Mouse (Mus musculus) heart, embryonic 12.5 days (tissue): ENCODE measurements around the gene Dgki. TPM values are rescaled to one million over a fixed set of nuclear protein-coding genes. Genes with fewer than 3 reads are reported as not detected.
"Not testable (repeated sequence)": the region's sequence is repeated elsewhere in the genome, so short reads cannot be mapped to it uniquely, and the experiment has no call there.

Source experiments
- ATAC-seq: fragments of 200-750 bp; cut with Nextera tagmentation; 2 replicates; pipeline ENCODE4 v1.8.0; 2017; ENCODE audit warnings: moderate TSS enrichment, moderate library complexity; ENCODE audit not compliant: insufficient number of reproducible peaks, low FRiP score
- H3K27ac ChIP-seq: fragments of 300-500 bp; sonication (generic); 2 replicates; pipeline ENCODE4 v1.5.1; 2016; ENCODE audit warnings: mild to moderate bottlenecking, moderate library complexity; ENCODE audit not compliant: poor library complexity, severe bottlenecking
- H3K27me3 ChIP-seq: fragments of 300-500 bp; sonication (generic); replicated peaks from 2 replicates; pipeline ENCODE4 v1.6.1; 2016; ENCODE audit warnings: mild to moderate bottlenecking, moderate library complexity
- H3K36me3 ChIP-seq: fragments of 300-500 bp; sonication (generic); 2 replicates; pipeline ENCODE4 v1.6.1; 2016; ENCODE audit warnings: mild to moderate bottlenecking, moderate library complexity
- H3K4me1 ChIP-seq: fragments of 300-500 bp; sonication (generic); replicated peaks from 2 replicates; pipeline ENCODE4 v1.6.1; 2016; ENCODE audit warnings: mild to moderate bottlenecking
- H3K4me2 ChIP-seq: fragments of 300-500 bp; sonication (generic); 2 replicates; pipeline ENCODE4 v1.6.1; 2016; ENCODE audit warnings: mild to moderate bottlenecking, moderate library complexity
- H3K4me3 ChIP-seq: fragments of 300-500 bp; sonication (generic); 2 replicates; pipeline ENCODE4 v1.5.1; 2016; ENCODE audit warnings: mild to moderate bottlenecking
- H3K9ac ChIP-seq: fragments of 300-500 bp; sonication (generic); 2 replicates; pipeline ENCODE4 v1.6.1; 2016; ENCODE audit warnings: mild to moderate bottlenecking, moderate library complexity
- H3K9me3 ChIP-seq: fragments of 300-500 bp; sonication (generic); replicated peaks from 2 replicates; pipeline ENCODE4 v1.6.1; 2016; ENCODE audit warnings: mild to moderate bottlenecking, moderate library complexity
- WGBS: fragments of 180-500 bp; shearing (Covaris S2); methylation state at CpG from one replicate; pipeline ENCODE4 v1.1.7; 2016; 5-methylcytosine and 5-hydroxymethylcytosine counted together
- polyA plus RNA-seq: library from polyadenylated mRNA; unstranded; fragments of >200 nt; fragmentation: Nextera tagmentation; extraction: Ambion mirVana; gene quantifications from 2 replicates; pipeline ENCODE4 v1.2.1, GENCODE M21; 2016

The Dgki gene
- polyA plus RNA-seq, 1 experiment from 2014 or later: 0.84 TPM

DNA sequence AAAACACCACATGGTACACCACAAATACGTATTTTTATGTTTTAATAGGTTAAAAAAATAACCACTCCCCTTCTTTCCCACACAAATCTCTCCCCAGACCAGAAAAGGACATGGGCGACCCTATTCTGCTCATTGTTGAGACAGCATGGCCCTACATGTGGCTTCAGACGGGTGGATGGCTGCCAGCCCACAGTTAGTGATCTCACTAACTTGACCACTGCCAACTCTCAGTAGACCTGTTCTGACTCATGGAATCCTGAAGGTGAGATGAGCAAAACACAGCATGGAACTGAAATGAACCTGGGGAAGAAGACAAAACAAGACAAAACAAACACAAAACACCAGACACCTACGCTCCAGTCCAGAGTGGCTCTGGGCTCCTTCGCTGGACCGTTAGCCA lies 150.8 kb downstream of the Dgki start:
- peaks cover 11% of the 10 kb centered on the region for H3K4me1 ChIP-seq
- no peak overlapping the region for H3K4me2 ChIP-seq
- H3K36me3 ChIP-seq: no peaks in the 10 kb centered on the region
- H3K27ac ChIP-seq: no peak overlapping the region
- no peaks in the 10 kb centered on the region for H3K9me3 ChIP-seq
- no peak overlapping the region for H3K9ac ChIP-seq
- ATAC-seq: no peak
- H3K27me3 ChIP-seq: no peaks in the 10 kb centered on the region
- WGBS: 81% methylated on average over 6 of the region's 6 CpGs
- no peak overlapping the region for H3K4me3 ChIP-seq

DNA sequence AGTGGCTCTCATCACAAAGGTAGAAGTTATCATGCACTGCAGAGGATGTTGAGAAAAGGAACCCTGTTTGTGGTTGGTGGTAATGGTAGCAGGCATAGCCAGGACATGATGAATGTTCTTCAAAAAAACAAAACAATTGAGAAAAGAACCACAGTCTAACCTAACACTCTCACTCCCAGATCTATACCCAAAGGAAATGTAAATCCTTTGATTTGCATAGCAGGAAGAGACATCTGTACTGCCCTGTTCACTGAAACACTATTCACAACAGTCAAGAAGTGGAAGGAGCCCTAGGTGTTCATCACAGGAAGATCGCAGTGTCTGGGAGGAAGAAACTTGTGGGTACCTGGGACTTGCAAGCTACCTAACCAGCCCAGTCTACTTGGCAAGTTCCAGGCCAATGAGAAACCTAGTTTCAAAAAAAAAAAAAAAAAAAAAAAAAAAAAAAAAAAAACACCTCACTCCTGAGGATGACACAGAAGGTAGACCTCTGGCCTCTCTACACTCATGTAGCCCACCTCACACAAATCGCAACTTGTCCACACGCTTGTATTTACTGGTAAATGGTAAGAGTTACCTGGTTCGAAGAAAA lies 152.5 kb downstream of the Dgki start:
- H3K9me3 ChIP-seq: no peaks in the 10 kb centered on the region
- 84% methylated on average over 4 of the region's 4 CpGs for WGBS
- no peaks in the 10 kb centered on the region for H3K27me3 ChIP-seq
- H3K36me3 ChIP-seq: no peaks in the 10 kb centered on the region
- H3K27ac ChIP-seq: no peak overlapping the region
- H3K4me1 ChIP-seq: peaks cover 26% of the 10 kb centered on the region
- no peak overlapping the region for H3K4me3 ChIP-seq
- no peak overlapping the region for H3K4me2 ChIP-seq
- no peak for ATAC-seq
- H3K9ac ChIP-seq: no peak overlapping the region

DNA sequence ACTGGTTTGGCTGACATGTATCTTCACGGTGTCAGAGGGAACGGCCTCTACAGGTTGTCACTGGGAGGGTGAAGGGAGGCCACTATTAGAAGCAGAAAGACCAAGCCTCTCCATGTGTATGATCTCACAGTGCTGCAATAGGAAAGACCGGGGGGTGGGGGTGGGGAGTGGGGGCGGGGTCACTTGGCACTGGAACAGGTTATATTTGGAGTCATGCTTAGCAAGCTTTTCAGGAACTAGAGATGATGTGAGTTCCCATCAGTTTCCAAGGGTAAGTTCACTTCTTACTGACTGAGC lies 156.2 kb downstream of the Dgki start:
- no peak overlapping the region for H3K9ac ChIP-seq
- ATAC-seq: peak; percentile 73; the same call in 1 of the 2 replicates
- no peaks in the 10 kb centered on the region for H3K9me3 ChIP-seq
- WGBS: 35% methylated on average over 4 of the region's 4 CpGs
- no peaks in the 10 kb centered on the region for H3K36me3 ChIP-seq
- H3K27ac ChIP-seq: peak overlapping the region; percentile 10; the same call in 1 of the 2 replicates
- peak overlapping the region; percentile 5; the same call in 1 of the 2 replicates for H3K4me2 ChIP-seq
- peaks cover 26% of the 10 kb centered on the region for H3K4me1 ChIP-seq
- H3K27me3 ChIP-seq: no peaks in the 10 kb centered on the region
- H3K4me3 ChIP-seq: no peak overlapping the region

DNA sequence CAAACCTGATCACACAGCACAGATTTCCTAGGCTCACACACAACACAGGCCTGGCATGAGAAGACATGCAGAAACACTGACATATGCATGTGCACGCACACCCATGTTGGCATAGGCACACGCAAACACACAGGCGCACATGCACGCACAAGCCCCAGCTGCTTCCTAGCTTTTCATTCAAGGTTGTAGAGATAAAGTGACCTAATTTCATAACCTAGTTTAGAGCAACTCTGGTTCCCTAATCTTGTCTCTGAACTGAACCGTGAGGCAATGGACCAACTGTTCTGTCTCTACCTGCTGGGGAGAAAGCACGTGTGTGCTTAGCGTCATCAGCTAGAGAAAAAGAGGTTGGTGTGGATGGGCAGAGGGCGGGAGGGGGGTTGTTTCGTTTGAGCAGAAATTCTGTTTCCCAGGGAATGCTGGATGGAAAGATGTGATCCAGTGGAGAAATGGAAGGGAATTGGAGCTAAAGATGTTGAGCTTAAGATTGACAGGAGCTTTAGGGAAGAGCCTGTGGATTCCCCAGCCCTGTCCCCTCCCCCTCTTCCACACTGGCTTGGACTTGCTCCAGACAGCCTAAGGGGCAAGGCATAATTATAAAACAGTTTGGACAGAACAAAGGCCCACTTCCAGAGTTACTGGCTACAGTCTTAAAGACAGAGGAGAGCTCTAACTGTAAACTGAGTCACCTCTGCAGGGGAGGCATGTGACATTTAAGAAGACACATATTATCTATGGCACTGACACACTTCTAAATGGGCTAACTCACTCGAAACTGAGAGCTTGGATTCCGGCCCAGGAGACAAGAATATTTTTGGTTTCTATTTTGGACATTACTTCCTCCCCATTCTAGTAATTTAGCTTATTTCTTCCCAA lies 156.8 kb downstream of the Dgki start:
- H3K4me2 ChIP-seq: peak overlapping the region; percentile 5; the same call in 1 of the 2 replicates
- H3K4me1 ChIP-seq: peaks cover 26% of the 10 kb centered on the region
- no peaks in the 10 kb centered on the region for H3K27me3 ChIP-seq
- no peak overlapping the region for H3K9ac ChIP-seq
- ATAC-seq: 0 out of 2 replicates have a peak, but pooled peaks have one; percentile 33
- WGBS: 66% methylated on average over 11 of the region's 11 CpGs
- peak overlapping the region; percentile 10; the same call in 1 of the 2 replicates for H3K27ac ChIP-seq
- no peaks in the 10 kb centered on the region for H3K36me3 ChIP-seq
- no peaks in the 10 kb centered on the region for H3K9me3 ChIP-seq
- H3K4me3 ChIP-seq: no peak overlapping the region

DNA sequence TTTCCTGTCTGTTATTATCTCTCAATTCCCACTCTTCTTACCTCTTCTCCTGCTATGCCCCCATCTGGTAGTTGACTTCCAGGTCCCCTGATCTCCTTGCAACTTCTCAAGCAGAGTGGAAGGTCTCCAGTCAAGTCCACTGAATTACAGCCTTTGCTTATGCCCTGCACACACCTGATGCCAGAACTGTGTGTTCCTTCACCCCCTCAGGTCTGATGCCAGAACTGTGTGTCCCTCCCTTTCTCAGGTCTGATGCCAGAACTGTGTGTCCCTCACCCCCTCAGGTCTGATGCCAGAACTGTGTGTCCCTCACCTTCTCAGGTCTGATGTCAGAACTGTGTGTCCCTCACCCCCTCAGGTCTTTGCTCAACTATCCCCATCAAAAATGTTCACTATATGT lies 161.2 kb downstream of the Dgki start:
- Histone ChIP-seq H3K4me2 (no peak overlapping the region), H3K4me1 (peaks cover 11% of the 10 kb centered on the region), H3K4me3 (no peak overlapping the region), H3K36me3 (no peaks in the 10 kb centered on the region), H3K9me3 (no peaks in the 10 kb centered on the region), H3K27ac (no peak overlapping the region), H3K27me3 (no peaks in the 10 kb centered on the region), H3K9ac (no peak overlapping the region)
- no peak for ATAC-seq

DNA sequence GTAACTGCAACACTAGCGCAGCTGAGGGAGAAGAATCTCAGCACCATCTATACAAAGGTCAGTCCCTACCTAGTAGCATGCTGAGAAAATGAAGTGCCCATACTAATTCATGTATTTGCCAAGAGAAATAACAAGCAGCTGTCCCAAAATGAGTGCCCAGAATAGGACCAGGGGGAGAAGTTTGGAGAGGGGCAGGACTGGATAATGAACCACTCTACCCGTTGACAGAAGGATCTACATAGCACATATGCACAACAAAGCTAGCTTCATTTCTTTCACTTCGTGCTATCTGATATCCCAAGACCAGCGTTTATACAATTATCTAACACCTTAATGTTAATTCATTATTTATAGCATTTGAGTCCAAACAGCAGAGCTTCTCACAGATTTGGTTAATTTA lies 168.7 kb downstream of the Dgki start:
- Histone ChIP-seq H3K9ac (no peak overlapping the region), H3K4me1 (no peaks in the 10 kb centered on the region), H3K27me3 (no peaks in the 10 kb centered on the region), H3K4me2 (no peak overlapping the region), H3K4me3 (no peak overlapping the region), H3K36me3 (no peaks in the 10 kb centered on the region), H3K9me3 (no peaks in the 10 kb centered on the region), H3K27ac (no peak overlapping the region)
- no peak for ATAC-seq
- 76% methylated on average over 4 of the region's 4 CpGs for WGBS

DNA sequence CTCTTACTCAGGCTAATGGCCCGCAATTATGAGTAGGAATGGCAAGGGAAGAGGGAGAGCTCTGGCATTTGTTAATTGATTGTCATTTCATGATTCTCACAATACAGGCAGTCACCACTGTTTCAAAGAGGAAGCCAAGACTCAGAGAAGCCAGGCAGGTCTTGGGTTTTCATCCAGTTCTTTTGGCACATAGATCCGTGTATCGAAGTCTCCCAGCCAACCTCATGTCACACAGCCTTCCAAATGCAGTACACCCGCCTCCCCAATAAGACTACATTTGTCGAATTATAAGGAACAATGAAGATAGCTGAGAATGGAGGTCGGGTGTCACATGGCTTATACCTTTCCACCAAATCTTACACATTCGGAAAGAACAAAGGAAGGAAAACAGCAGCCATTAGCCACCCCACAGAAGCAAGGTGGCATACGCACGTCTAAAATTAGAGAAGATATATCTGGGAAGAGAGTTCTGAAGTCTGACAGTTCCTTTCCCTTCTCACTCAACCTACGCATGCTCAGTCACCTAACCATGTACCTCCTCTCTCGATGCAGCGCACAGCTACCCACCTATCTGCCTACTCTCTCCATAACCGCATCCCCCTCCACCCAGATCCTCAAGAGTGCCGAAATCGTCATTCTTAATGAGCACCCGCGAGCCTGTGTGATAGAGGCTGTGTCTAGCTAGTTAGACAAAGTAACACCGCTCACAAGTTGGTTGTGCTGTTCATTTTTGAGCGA lies 179.4 kb downstream of the Dgki start:
- no peak overlapping the region for H3K9ac ChIP-seq
- H3K9me3 ChIP-seq: no peaks in the 10 kb centered on the region; the same call in 1 of the 2 replicates
- no peaks in the 10 kb centered on the region for H3K36me3 ChIP-seq
- H3K27ac ChIP-seq: no peak overlapping the region
- ATAC-seq: no peak
- no peaks in the 10 kb centered on the region for H3K27me3 ChIP-seq
- H3K4me3 ChIP-seq: no peak overlapping the region
- H3K4me1 ChIP-seq: no peaks in the 10 kb centered on the region
- WGBS: 88% methylated on average over 19 of the region's 19 CpGs
- no peak overlapping the region for H3K4me2 ChIP-seq

DNA sequence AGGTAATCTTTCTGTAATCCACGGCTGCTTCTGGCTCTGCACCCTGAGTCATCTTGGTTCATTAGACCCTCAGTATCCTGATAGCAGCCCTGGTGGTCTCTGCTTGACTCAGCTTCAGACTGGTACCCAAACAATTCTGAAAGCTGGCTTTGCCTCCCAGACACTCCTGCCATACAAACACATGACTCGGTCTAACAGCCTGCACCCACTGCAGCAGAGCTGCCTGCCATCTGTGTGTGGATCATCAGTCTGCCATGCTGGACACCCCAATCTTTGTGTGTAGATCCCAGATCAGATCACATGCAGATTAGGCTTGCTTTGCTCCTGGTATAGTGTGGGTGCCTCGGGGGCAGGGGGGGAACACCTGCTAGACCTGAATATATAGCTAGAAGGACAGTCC lies 180.8 kb downstream of the Dgki start:
- Histone ChIP-seq H3K27me3 (no peaks in the 10 kb centered on the region), H3K4me1 (no peaks in the 10 kb centered on the region), H3K36me3 (no peaks in the 10 kb centered on the region), H3K9ac (no peak overlapping the region), H3K27ac (no peak overlapping the region), H3K9me3 (no peaks in the 10 kb centered on the region; the same call in 1 of the 2 replicates), H3K4me2 (no peak overlapping the region), H3K4me3 (no peak overlapping the region)
- ATAC-seq: no peak
- WGBS: 66% methylated on average over 3 of the region's 3 CpGs

DNA sequence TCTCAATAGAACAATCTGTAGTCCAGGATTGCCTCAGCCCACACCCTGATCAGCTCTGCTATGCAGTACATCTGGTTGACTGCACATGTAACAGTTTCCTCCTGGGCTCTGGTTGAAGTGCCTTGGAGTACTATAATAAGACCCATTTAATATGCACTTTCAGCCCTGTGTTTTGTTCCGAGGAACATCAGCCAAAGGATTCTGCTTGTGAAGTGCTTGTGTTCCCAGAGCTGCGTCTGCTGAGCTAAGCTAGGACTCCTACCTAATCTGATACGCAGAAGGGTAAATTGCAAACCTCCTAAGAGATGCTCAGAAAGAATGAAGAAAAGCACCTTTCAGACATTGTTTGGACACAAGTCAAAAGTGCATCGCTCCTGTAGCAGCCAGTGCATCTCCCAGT lies 186.9 kb downstream of the Dgki start:
- Histone ChIP-seq H3K4me1 (no peaks in the 10 kb centered on the region), H3K4me2 (no peak overlapping the region), H3K9me3 (no peaks in the 10 kb centered on the region), H3K4me3 (no peak overlapping the region), H3K36me3 (no peaks in the 10 kb centered on the region), H3K9ac (no peak overlapping the region), H3K27ac (no peak overlapping the region), H3K27me3 (no peaks in the 10 kb centered on the region)
- WGBS: 81% methylated on average over 4 of the region's 4 CpGs
- ATAC-seq: no peak

DNA sequence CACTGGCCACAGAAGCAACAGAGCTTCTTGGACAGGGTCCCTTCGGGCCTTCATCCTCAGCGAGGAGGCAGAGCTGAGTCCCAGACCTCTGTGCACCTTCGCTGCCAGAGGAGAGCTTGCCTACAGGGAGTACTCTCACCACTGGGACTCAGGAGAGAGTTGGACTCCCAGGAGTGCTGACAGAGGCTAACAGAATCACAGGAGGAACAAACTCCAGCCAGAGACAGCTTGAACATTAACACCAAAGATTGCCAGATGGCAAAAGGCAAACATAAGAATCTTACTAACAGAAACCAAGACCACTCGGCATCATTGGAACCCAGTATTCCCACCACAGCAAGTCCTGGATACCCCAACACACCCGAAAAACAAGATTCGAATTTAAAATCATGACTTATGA lies 193.7 kb downstream of the Dgki start:
- 83% methylated on average over 6 of the region's 6 CpGs for WGBS
- H3K4me3 ChIP-seq: not testable (repeated sequence)

DNA sequence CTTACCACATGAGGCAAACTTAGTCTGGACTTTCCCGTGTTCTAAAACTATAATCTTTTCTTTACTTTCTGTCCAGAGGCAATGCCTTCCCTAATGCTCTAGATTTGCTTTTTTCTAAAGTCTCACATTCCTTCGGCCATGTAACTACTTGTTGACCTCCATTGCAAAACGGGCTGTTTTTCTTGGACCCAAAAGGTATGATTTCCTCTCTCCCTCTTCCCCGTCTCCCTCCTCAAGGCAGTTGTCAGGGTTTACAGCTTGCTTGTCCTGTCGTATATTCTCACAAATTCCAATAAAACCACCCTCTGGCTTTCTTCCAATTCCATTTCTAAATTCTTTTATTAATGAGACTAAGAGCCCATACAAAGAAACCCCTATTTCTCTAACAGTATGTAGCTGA lies 199.6 kb downstream of the Dgki start:
- Histone ChIP-seq H3K4me3 (no peak overlapping the region), H3K4me2 (no peak overlapping the region), H3K4me1 (peaks cover 7% of the 10 kb centered on the region; the same call in 1 of the 2 replicates), H3K27ac (no peak overlapping the region), H3K9me3 (no peaks in the 10 kb centered on the region), H3K27me3 (no peaks in the 10 kb centered on the region), H3K36me3 (no peaks in the 10 kb centered on the region), H3K9ac (no peak overlapping the region)
- ATAC-seq: no peak
- WGBS: 63% methylated on average over 5 of the region's 5 CpGs

More for the DNA sequence above, 193.7 kb downstream of the Dgki start:
- H3K4me1 ChIP-seq, H3K36me3 ChIP-seq, H3K9ac ChIP-seq, ATAC-seq, H3K9me3 ChIP-seq, H3K4me2 ChIP-seq, H3K27ac ChIP-seq, H3K27me3 ChIP-seq: not testable (repeated sequence)
